Mouse (Mus musculus) stomach, embryonic 15.5 days (tissue): Measurements from ENCODE around the gene Gm28539. TPM values are rescaled to one million over a fixed set of nuclear protein-coding genes. Genes with fewer than 3 reads are reported as not detected.

Source experiments
- ATAC-seq: fragments of 200-750 bp; cut with Nextera tagmentation; 2 replicates; pipeline ENCODE4 v1.8.0; 2017; ENCODE audit warnings: low read depth, moderate number of reproducible peaks, moderate TSS enrichment; ENCODE audit not compliant: insufficient read depth, low FRiP score
- H3K27ac ChIP-seq: fragments of 300-500 bp; sonication (generic); 2 replicates; pipeline ENCODE4 v1.5.1; 2015; ENCODE audit warnings: mild to moderate bottlenecking, inconsistent platforms
- H3K27me3 ChIP-seq: fragments of 300-500 bp; sonication (generic); replicated peaks from 2 replicates; pipeline ENCODE4 v1.6.1; 2015; ENCODE audit warnings: inconsistent platforms
- H3K36me3 ChIP-seq: fragments of 300-500 bp; sonication (generic); 2 replicates; pipeline ENCODE4 v1.6.1; 2015; ENCODE audit warnings: inconsistent platforms
- H3K4me1 ChIP-seq: fragments of 300-500 bp; sonication (generic); 2 replicates; pipeline ENCODE4 v1.6.1; 2015; ENCODE audit warnings: inconsistent platforms
- H3K4me2 ChIP-seq: fragments of 300-500 bp; sonication (generic); 2 replicates; pipeline ENCODE4 v1.6.1; 2015; ENCODE audit warnings: mild to moderate bottlenecking, inconsistent platforms
- H3K4me3 ChIP-seq: fragments of 300-500 bp; sonication (generic); replicated peaks from 2 replicates; pipeline ENCODE4 v1.5.1; 2015; ENCODE audit warnings: inconsistent platforms
- H3K9ac ChIP-seq: fragments of 300-500 bp; sonication (generic); 2 replicates; pipeline ENCODE4 v1.6.1; 2015; ENCODE audit warnings: inconsistent platforms
- H3K9me3 ChIP-seq: fragments of 300-500 bp; sonication (generic); 2 replicates; pipeline ENCODE4 v1.6.1; 2016; ENCODE audit warnings: inconsistent platforms
- WGBS: fragments of 180-500 bp; shearing (Covaris S2); methylation state at CpG from one replicate; pipeline ENCODE4 v1.1.7; 2015; 5-methylcytosine and 5-hydroxymethylcytosine counted together
- polyA plus RNA-seq: library from polyadenylated mRNA; unstranded; fragments of >200 nt; fragmentation: Nextera tagmentation; extraction: Ambion mirVana; gene quantifications from 2 replicates; pipeline ENCODE4 v1.2.1, GENCODE M21; 2015

Gene Gm28539
- not detected in 2 replicates for polyA plus RNA-seq

DNA sequence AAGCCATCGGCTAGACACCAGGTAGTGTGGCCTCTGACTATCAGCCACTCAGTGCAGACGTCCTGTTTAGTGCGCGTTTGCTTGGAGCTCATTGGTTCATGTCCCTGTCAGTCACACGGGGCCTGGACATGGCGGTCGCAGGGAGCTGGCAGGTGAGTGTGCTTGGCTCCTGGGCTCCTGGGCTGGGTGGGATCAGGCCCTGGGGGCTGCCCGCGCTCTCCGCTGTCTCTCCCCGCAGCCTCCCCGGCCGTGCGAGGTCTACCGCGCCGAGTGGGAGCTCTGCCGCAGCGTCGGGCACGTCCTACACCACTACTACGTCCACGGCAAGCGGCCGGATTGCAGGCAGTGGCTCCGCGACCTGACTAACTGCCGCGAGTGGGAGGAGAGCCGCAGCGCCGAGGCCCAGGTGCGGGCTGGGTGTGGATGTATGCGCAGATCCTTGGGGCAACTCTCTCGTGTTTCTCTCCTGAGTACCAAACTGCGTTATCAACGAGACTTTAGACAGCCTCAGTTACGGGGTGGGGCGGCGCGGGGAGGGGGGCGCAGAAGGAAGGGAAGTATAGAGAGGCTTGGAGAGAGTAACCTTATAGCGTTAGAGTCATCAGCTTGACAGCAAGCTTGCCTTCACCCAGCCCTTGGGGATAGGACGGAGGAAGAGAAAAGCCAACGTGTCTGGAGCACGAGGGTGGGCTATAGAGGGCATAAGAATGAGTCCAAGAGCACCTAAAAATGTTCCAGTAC is at the start of gene Gm28539, which contains the start of gene 2510002D24Rik:
TSS of gene Gm28539 (plus strand) at position 117 of the 741 bp plus-strand sequence.
TSS of gene 2510002D24Rik (plus strand) at position 111 of the 741 bp plus-strand sequence.
- H3K27ac ChIP-seq: peak within 1 kb of the TSS; percentile 70; the same call in 1 of the 2 replicates
- no peaks in the 10 kb centered on the region for H3K9me3 ChIP-seq
- H3K27me3 ChIP-seq: no peaks in the 10 kb centered on the region
- peaks cover 24% of the 10 kb centered on the region for H3K36me3 ChIP-seq
- peak within 1 kb of the TSS; percentile 92 for H3K4me3 ChIP-seq
- H3K9ac ChIP-seq: peak within 1 kb of the TSS; percentile 79
- H3K4me1 ChIP-seq: no peaks in the 10 kb centered on the region
- peak; percentile 99 for ATAC-seq
- H3K4me2 ChIP-seq: peak within 1 kb of the TSS; percentile 62
- under 1% methylated on average over 45 of the region's 46 CpGs for WGBS

DNA sequence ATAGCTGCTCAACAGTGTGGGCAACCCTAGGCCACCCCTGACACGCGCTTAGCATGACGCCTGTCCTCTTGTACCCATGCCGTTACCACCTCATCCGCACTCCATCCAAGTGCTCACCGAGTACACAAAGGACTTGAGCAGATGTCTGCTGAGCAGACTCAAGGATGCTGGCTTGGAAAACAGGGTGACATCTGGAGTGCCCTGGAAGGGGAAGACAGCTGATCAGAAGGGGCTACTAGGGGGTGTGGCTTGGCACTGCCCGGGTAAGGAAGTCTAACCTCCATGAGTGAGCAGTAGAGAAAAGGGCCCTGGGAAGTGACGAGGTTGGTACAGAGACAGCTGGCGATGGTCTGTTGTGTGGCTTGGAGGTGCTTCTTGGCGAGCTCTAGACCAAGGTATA is 49.7 kb upstream of the Gm28539 start:
- Histone ChIP-seq H3K4me2 (no peak overlapping the region), H3K9ac (no peak overlapping the region), H3K9me3 (no peaks in the 10 kb centered on the region), H3K4me3 (no peak overlapping the region), H3K36me3 (peaks cover 17% of the 10 kb centered on the region; the same call in 1 of the 2 replicates), H3K27ac (no peak overlapping the region), H3K27me3 (no peaks in the 10 kb centered on the region), H3K4me1 (no peaks in the 10 kb centered on the region)
- WGBS: 94% methylated on average over 10 of the region's 10 CpGs
- no peak for ATAC-seq

DNA sequence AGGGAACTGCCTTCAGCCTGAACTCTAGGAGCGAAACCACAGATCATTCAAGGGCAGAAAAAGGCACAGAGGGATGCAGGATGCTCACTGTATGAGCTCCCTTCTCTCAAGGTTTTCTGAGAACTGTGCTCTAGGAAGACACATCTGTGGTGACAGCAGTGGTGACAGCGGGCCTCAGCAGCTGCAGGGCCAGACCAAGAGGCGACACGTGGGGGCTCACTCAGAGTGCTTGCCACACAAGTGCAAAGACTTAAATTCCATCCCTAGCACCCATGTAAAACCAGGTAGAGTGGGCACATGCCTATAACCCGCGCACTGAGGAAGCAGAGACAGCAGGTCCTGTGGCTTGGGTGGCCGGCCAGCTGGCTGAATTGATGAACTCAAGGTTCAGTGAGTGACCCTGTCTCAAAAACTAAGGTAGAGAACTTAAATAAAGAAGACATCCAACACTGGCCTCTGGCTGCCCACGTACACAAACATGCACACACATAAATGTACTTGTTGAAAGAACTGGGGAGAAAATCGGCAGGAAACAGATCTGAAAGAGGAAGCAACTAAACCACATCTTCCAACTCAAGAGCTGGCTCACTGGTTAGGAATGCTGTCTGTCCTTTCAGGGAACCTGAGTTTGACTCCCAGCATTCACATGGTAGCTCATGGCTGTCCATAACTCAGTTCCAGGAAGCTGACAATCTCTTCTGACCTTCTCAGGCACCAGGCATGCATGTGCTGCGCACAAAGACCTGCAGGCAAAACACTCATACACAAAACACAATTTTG is 47.6 kb upstream of the Gm28539 start:
- Histone ChIP-seq H3K27ac (no peak overlapping the region), H3K36me3 (peaks cover 19% of the 10 kb centered on the region), H3K9ac (no peak overlapping the region), H3K4me3 (no peak overlapping the region), H3K27me3 (no peaks in the 10 kb centered on the region), H3K4me2 (no peak overlapping the region), H3K9me3 (no peaks in the 10 kb centered on the region), H3K4me1 (no peaks in the 10 kb centered on the region)
- ATAC-seq: no peak
- WGBS: 85% methylated on average over 10 of the region's 10 CpGs

DNA sequence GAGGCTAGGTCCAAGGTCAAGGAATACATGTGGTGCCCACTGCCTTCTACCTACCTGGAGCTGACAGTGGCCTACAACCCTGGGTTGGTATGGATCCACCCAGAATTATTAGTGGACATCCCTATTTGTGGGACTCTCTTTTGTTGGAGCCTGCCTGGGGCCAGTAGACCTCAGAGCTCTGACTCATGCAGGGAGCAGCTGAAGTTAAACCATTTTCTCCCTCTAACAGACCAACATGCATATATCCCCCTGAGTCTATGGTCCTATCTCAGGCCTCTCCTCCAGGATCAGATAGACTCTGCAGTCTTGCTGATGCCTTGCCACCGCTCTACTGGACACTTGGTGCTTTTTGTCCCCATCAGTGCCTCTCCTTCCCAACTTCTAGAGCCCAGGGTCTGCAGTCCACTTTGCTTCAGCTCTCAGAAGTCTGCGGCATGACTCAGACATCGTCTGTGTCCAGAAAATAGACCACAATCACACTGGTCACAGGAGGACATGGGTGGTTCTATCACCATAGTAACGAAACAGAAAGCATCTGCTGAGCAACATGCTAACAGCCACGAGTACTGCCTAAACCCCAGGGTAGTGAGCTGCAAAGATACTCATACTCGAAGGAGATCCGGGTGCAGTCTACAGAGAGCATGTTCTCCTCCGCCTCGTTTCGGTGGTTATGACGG is 41.0 kb upstream of the Gm28539 start:
- peaks cover 31% of the 10 kb centered on the region for H3K36me3 ChIP-seq
- WGBS: 93% methylated on average over 11 of the region's 11 CpGs
- H3K9me3 ChIP-seq: no peaks in the 10 kb centered on the region

DNA sequence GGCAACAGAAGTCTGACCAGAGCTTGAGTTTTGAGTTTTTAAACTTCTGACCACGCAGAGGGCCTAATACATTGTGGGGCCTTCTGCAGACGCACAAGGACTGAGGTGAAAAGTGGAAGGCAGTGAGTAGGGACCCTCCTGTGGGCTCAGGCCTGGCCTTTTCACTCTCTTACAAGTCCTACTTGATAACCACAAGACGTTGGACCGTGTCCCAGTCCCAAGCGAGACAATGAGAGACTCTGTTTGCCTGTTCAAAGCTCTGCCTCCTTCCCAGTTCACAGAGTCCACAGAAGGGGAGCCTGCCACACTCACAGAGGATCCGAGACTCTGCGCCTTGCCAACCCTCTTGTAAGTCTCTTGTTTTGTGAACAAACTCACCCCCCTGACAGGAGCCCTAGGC is 39.7 kb upstream of the Gm28539 start:
- ATAC-seq: no peak
- Histone ChIP-seq H3K9me3 (no peaks in the 10 kb centered on the region), H3K4me1 (no peaks in the 10 kb centered on the region), H3K4me2 (no peak overlapping the region), H3K27me3 (no peaks in the 10 kb centered on the region), H3K27ac (no peak overlapping the region), H3K4me3 (no peak overlapping the region), H3K9ac (no peak overlapping the region), H3K36me3 (peaks cover 39% of the 10 kb centered on the region)
- WGBS: 86% methylated on average over 7 of the region's 7 CpGs

More for the DNA sequence above, 41.0 kb upstream of the Gm28539 start:
- Histone ChIP-seq H3K27ac (no peak overlapping the region), H3K4me3 (no peak overlapping the region), H3K9ac (no peak overlapping the region), H3K4me2 (no peak overlapping the region), H3K4me1 (no peaks in the 10 kb centered on the region), H3K27me3 (no peaks in the 10 kb centered on the region)
- ATAC-seq: no peak

DNA sequence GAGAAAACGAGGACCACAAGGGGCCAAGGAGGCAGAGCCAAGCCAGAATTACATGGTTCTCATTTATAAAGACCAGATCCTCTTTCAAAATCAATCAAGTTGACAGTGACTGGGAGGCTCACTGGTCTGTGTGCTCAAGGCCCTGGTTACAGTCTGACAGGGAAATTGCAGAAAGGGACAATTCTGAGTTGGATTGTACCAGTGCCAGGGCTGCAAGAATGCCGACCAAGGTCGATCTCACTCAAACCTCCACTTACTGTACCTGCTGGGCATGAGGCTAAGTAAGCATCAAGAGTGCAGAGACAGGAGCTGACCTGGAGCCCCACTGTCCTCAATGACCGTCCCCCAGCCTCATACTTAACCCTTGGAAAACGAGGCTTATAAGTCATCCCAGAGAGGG is 38.2 kb upstream of the Gm28539 start:
- H3K9me3 ChIP-seq: no peaks in the 10 kb centered on the region
- H3K27me3 ChIP-seq: no peaks in the 10 kb centered on the region
- no peak overlapping the region for H3K4me3 ChIP-seq
- no peak overlapping the region for H3K4me2 ChIP-seq
- H3K36me3 ChIP-seq: peaks cover 37% of the 10 kb centered on the region
- ATAC-seq: no peak
- H3K9ac ChIP-seq: no peak overlapping the region
- 91% methylated on average over 5 of the region's 5 CpGs for WGBS
- H3K27ac ChIP-seq: no peak overlapping the region
- no peaks in the 10 kb centered on the region for H3K4me1 ChIP-seq

DNA sequence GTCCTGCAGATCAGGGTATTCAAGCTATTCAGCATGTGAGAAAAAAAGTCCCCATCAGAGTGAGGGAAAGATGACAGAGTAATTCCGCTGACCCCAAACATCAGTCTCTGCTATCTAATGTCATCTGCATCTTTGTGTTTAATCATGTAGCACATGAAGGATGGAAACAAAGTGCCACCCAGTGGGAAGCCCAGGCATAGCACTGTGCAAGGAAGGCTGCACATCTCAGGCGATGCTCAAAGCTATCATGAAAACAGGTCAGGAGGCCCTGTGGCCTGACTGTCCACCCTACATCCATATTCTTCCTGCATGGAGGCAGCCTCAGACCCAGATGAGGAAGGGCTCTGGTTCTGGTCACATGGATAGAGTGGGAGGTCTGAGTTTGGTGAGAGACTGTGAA is 37.5 kb upstream of the Gm28539 start:
- Histone ChIP-seq H3K4me3 (no peak overlapping the region), H3K4me1 (no peaks in the 10 kb centered on the region), H3K4me2 (no peak overlapping the region), H3K36me3 (peaks cover 32% of the 10 kb centered on the region), H3K27ac (no peak overlapping the region), H3K9me3 (no peaks in the 10 kb centered on the region), H3K27me3 (no peaks in the 10 kb centered on the region), H3K9ac (no peak overlapping the region)
- 67% methylated on average over 2 of the region's 2 CpGs for WGBS
- ATAC-seq: no peak

DNA sequence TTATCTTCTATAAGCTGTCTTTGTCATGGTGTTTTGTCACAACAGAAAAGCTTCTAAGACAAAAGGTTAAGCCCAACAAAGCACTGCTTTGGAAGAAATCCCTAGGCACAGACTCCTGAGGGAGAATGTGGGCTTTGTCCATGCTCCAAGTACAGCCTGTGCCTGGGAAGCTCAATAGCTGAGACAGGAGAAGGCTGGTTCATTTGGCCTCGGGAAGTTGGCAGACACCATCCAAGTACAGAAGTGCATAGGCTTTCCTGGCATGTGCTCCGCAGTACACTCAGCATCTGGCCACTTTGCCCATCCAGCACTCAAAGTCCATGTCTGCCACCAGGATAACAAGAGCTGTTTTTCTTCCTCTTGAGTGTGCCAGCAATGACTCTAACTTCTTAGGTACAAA is 30.6 kb upstream of the Gm28539 start:
- no peak for ATAC-seq
- H3K36me3 ChIP-seq: peaks cover 27% of the 10 kb centered on the region
- WGBS: 96% methylated on average over 2 of the region's 2 CpGs
- H3K4me1 ChIP-seq: 0 out of 2 replicates have a peak, but pooled peaks cover 4% of the 10 kb centered on the region
- H3K27me3 ChIP-seq: no peaks in the 10 kb centered on the region
- no peaks in the 10 kb centered on the region for H3K9me3 ChIP-seq
- H3K9ac ChIP-seq: no peak overlapping the region
- H3K27ac ChIP-seq: no peak overlapping the region
- H3K4me2 ChIP-seq: no peak overlapping the region
- H3K4me3 ChIP-seq: no peak overlapping the region

DNA sequence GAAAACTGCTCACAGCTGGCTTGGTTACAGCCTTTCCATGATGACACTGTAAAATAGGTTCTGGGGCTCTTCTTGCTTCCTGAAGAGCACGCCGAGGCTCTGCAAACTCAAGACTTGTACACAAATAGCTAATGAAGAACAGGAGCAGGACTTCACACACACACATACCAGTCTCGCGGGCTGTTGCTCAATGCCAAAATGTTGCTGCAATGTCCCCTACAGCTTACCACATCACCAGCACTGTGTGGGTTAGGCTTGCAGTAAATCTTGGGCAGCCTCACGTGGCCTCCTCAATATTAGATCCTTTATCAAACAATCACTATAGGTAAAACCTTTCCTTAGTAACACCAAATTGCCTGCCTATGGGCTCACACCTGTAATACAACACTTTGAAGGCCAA is 27.4 kb upstream of the Gm28539 start:
- Histone ChIP-seq H3K9me3 (no peaks in the 10 kb centered on the region), H3K36me3 (peaks cover 23% of the 10 kb centered on the region), H3K4me2 (no peak overlapping the region), H3K4me3 (no peak overlapping the region), H3K27ac (no peak overlapping the region), H3K4me1 (peaks cover 16% of the 10 kb centered on the region), H3K27me3 (no peaks in the 10 kb centered on the region), H3K9ac (no peak overlapping the region)
- 92% methylated on average over 5 of the region's 5 CpGs for WGBS
- ATAC-seq: no peak

DNA sequence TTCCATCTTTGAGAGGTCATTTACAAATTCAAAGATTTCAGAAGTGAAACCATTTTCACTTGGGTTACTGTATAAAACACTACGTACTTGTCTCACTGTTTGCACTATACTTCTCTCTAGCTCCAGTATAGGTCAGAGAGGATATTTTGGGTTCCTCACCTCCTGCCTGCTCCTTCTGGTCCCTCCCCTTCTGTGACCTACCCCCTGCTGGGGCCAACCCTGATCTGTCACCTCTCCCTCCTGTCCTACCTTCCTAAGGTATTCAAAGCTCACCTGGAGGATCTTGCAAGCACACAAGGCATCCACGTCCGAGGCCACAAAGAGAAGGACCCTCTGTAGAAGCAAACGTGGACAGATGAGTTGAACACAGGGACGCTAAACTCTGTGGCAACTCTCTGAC is 25.4 kb upstream of the Gm28539 start:
- Histone ChIP-seq H3K4me1 (peaks cover 16% of the 10 kb centered on the region), H3K27ac (peak overlapping the region; percentile 42; the same call in 1 of the 2 replicates), H3K36me3 (peaks cover 21% of the 10 kb centered on the region), H3K9me3 (no peaks in the 10 kb centered on the region), H3K27me3 (no peaks in the 10 kb centered on the region), H3K4me2 (peak overlapping the region; percentile 88), H3K9ac (peak overlapping the region; percentile 55), H3K4me3 (peak overlapping the region; percentile 64)
- ATAC-seq: peak; percentile 24; the same call in 1 of the 2 replicates
- 4% methylated on average over 5 of the region's 5 CpGs for WGBS

DNA sequence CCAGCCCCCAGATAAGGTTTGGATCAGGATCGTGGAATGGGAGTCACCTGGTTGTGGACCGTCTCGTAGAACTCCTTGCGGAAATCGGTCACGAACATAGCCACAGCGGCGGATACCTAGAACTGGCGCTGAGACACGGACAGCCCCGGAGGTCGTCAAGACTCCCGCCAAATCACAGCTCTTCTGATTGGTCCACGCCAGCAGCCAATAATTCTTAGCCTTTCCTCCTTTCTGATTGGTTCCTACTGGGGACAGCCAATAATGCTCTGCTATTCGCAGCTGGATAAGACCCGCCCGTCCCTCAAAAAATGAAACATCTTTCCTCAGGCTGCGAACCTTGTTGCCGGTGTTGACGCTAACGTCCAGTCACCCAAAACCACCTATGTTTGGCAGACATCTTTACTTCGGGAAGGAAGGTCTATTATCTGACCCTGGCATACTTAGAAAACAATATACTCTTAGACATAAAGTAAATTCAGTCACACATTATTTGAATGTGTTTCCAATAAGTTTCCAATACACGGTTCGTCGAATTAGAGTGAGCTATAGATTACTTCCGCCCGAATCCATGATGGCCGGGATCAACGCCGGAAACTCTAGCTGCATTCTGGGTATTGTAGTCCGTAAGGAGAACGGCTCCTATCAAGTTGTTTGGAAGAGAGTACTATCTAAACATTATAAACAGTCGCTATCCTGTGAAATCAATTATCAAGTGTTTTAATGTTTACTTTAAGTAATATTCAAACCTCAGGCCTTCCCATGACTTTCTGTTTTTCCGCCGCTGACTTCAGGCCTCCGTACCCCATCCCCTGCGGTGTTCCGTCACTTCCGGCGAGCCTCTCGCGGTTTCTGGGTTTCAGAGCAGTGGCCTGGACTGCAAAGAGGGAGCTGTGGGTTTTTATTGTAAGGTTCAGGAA is 24.7 kb upstream of the Gm28539 start, which contains the start of the genes Ufd1 and Cdc45:
TSS of gene Ufd1 (plus strand) at position 312 of the 917 bp plus-strand sequence.
TSS of gene Cdc45 (minus strand) at position 520 of the 917 bp plus-strand sequence.
- Histone ChIP-seq H3K4me1 (peaks cover 16% of the 10 kb centered on the region), H3K27ac (peak within 1 kb of the TSS; percentile 70), H3K9me3 (no peaks in the 10 kb centered on the region), H3K36me3 (peaks cover 21% of the 10 kb centered on the region), H3K4me3 (peak within 1 kb of the TSS; percentile 64), H3K27me3 (no peaks in the 10 kb centered on the region), H3K4me2 (peak within 1 kb of the TSS; percentile 88), H3K9ac (peak within 1 kb of the TSS; percentile 87)
- peak; percentile 96 for ATAC-seq
- under 1% methylated on average over 42 of the region's 42 CpGs for WGBS
